Mouse (Mus musculus): ENCODE data around the gene St3gal5.
"Not testable (repeated sequence)": the region's sequence is repeated elsewhere in the genome, so short reads cannot be mapped to it uniquely, and the experiment has no call there.

St3gal5 gene

GRCm38 (mm10) chr6:72097181-72097995 is at the start of gene St3gal5:
Gene St3gal5, plus strand, starts transcription at chr6:72097592.
- POLR2A ChIA-PET, result interaction anchor here in 3 of 4 experiments (0.6 to 1.0 kb wide), 5 partner anchors 9 to 674 kb away, joined by 3 to 4 read pairs (median 3); no protein-coding TSS in a partner anchor

GRCm38 (mm10) chr6:72048643-72049042 is 48.7 kb upstream of the St3gal5 start:
- CTCF ChIA-PET, result no interaction called here
- POLR2A ChIA-PET, result no interaction called here

More at GRCm38 (mm10) chr6:72097181-72097995, at the start of gene St3gal5:
- CTCF ChIA-PET, result interaction anchor here in 1 of 4 experiments (1.0 kb wide), 1 partner anchor 164 kb away, joined by 3 read pairs; no protein-coding TSS in a partner anchor

GRCm38 (mm10) chr6:72049941-72050340 is 47.5 kb upstream of the St3gal5 start:
- ChIA-PET CTCF (no interaction called here), POLR2A (interaction anchor here in 2 of 4 experiments (0.6 to 0.8 kb wide), 3 partner anchors 9 to 137 kb away, joined by 3 read pairs; no protein-coding TSS in a partner anchor)

GRCm38 (mm10) chr6:72050827-72051226 is 46.6 kb upstream of the St3gal5 start:
- CTCF ChIA-PET, result no interaction called here
- POLR2A ChIA-PET, result interaction anchor here in 1 of 4 experiments (0.6 kb wide), 1 partner anchor 1000 kb away, joined by 3 read pairs; no protein-coding TSS in a partner anchor

GRCm38 (mm10) chr6:72051247-72051646 is 46.1 kb upstream of the St3gal5 start:
- ChIA-PET CTCF (no interaction called here), POLR2A (interaction anchor here in 1 of 4 experiments (0.6 kb wide), 1 partner anchor 1001 kb away, joined by 3 read pairs; no protein-coding TSS in a partner anchor)

- CTCF ChIA-PET, result no interaction called here
These were observed 45.6 kb upstream of the St3gal5 start for GRCm38 (mm10) chr6:72051757-72052156.

GRCm38 (mm10) chr6:72056548-72056947 is 40.8 kb upstream of the St3gal5 start:
- POLR2A ChIA-PET, result no interaction called here

More at GRCm38 (mm10) chr6:72051757-72052156, 45.6 kb upstream of the St3gal5 start:
- POLR2A ChIA-PET, result interaction anchor here in 1 of 4 experiments (0.6 to 1.3 kb wide), 2 partner anchors 20 to 60 kb away, joined by 3 to 5 read pairs; no protein-coding TSS in a partner anchor

GRCm38 (mm10) chr6:72058398-72058889 is 38.9 kb upstream of the St3gal5 start:
- ChIA-PET CTCF (no interaction called here), POLR2A (interaction anchor here in 1 of 4 experiments (1.0 kb wide), 1 partner anchor 8 kb away, joined by 3 read pairs; no protein-coding TSS in a partner anchor)

More at GRCm38 (mm10) chr6:72056548-72056947, 40.8 kb upstream of the St3gal5 start:
- CTCF ChIA-PET, result no interaction called here

- CTCF ChIA-PET, POLR2A ChIA-PET: not testable (repeated sequence)
These were observed 36.7 kb upstream of the St3gal5 start for GRCm38 (mm10) chr6:72060677-72061076.

GRCm38 (mm10) chr6:72063718-72064117 is 33.7 kb upstream of the St3gal5 start:
- ChIA-PET POLR2A (no interaction called here), CTCF (no interaction called here)

GRCm38 (mm10) chr6:72065988-72066387 is 31.4 kb upstream of the St3gal5 start:
- ChIA-PET CTCF (interaction anchor here in 1 of 4 experiments (0.6 kb wide), 2 partner anchors 210 to 350 kb away, joined by 4 to 5 read pairs; no protein-coding TSS in a partner anchor), POLR2A (no interaction called here)

GRCm38 (mm10) chr6:72068436-72068835 is 29.0 kb upstream of the St3gal5 start:
- ChIA-PET CTCF (no interaction called here), POLR2A (no interaction called here)

- ChIA-PET CTCF (interaction anchor here in 1 of 4 experiments (0.5 kb wide), 1 partner anchor 65 kb away, joined by 4 read pairs; no protein-coding TSS in a partner anchor), POLR2A (interaction anchor here in 1 of 4 experiments (0.6 to 0.9 kb wide), 2 partner anchors 19 to 21 kb away, joined by 3 read pairs; no protein-coding TSS in a partner anchor)
These were observed 26.0 kb upstream of the St3gal5 start for GRCm38 (mm10) chr6:72071281-72071870.

- ChIA-PET CTCF (no interaction called here), POLR2A (no interaction called here)
These were observed 23.6 kb upstream of the St3gal5 start for GRCm38 (mm10) chr6:72073781-72074180.

- CTCF ChIA-PET, result no interaction called here
- POLR2A ChIA-PET, result no interaction called here
These were observed 20.9 kb upstream of the St3gal5 start for GRCm38 (mm10) chr6:72076512-72076911.

- POLR2A ChIA-PET, result no interaction called here
- CTCF ChIA-PET, result no interaction called here
These were observed 19.2 kb upstream of the St3gal5 start for GRCm38 (mm10) chr6:72078178-72078577.

- ChIA-PET POLR2A (interaction anchor here in 1 of 4 experiments (1.1 kb wide), 1 partner anchor 15 kb away, joined by 3 read pairs; no protein-coding TSS in a partner anchor), CTCF (no interaction called here)
These were observed 15.9 kb upstream of the St3gal5 start for GRCm38 (mm10) chr6:72081318-72082024.

GRCm38 (mm10) chr6:72087402-72087801 is 10.0 kb upstream of the St3gal5 start:
- ChIA-PET POLR2A (interaction anchor here in 2 of 4 experiments (0.6 to 1.0 kb wide), 2 partner anchors 86 to 144 kb away, joined by 5 read pairs; no protein-coding TSS in a partner anchor), CTCF (no interaction called here)

GRCm38 (mm10) chr6:72089865-72090264 is 7.5 kb upstream of the St3gal5 start:
- CTCF ChIA-PET, result interaction anchor here in 3 of 4 experiments (0.6 to 0.7 kb wide), 3 partner anchors 9 to 1304 kb away, joined by 3 to 4 read pairs (median 4); no protein-coding TSS in a partner anchor
- POLR2A ChIA-PET, result interaction anchor here in 3 of 4 experiments (0.6 to 0.9 kb wide), 3 partner anchors 9 to 513 kb away, joined by 3 to 4 read pairs (median 4); no protein-coding TSS in a partner anchor

All from embryonic stem cell, embryonic (primary cell).